Mouse (Mus musculus) lung, embryonic 14.5 days (tissue): ENCODE measurements at regions not wholly inside any gene's neighbourhood (a gene's known extent, or its start where the extent isn't known, plus 50 kb on each side); places are given as distances from the start of the nearest gene placed in this dataset.
A peak's percentile ranks its signal among the peaks of the same experiment; 100 is the strongest.

Experiments used
- ATAC-seq: fragments of 200-750 bp; cut with Nextera tagmentation; 2 replicates; pipeline ENCODE4 v1.8.0; 2017; ENCODE audit warnings: mild to moderate bottlenecking, moderate TSS enrichment, moderate library complexity; ENCODE audit not compliant: insufficient read depth
- DNase-seq: peaks from one replicate; pipeline ENCODE4 v3.0.0-alpha.2; 2015
- H3K27ac ChIP-seq: fragments of 300-500 bp; sonication (generic); 2 replicates; pipeline ENCODE4 v1.5.1; 2014; ENCODE audit warnings: low read depth, mild to moderate bottlenecking, moderate library complexity
- H3K27me3 ChIP-seq: fragments of 300-500 bp; sonication (generic); 2 replicates; pipeline ENCODE4 v1.6.1; 2014; ENCODE audit warnings: low read length, control low read depth; ENCODE audit not compliant: insufficient read depth
- H3K36me3 ChIP-seq: fragments of 300-500 bp; sonication (generic); 2 replicates; pipeline ENCODE4 v1.6.1; 2014; ENCODE audit warnings: control low read depth; ENCODE audit not compliant: insufficient read depth
- H3K4me1 ChIP-seq: fragments of 300-500 bp; sonication (generic); 2 replicates; pipeline ENCODE4 v1.6.1; 2014; ENCODE audit warnings: antibody characterized with exemption, control low read depth; ENCODE audit not compliant: insufficient read depth
- H3K4me2 ChIP-seq: fragments of 300-500 bp; sonication (generic); 2 replicates; pipeline ENCODE4 v1.6.1; 2014; ENCODE audit warnings: mild to moderate bottlenecking
- H3K4me3 ChIP-seq: fragments of 300-500 bp; sonication (generic); 2 replicates; pipeline ENCODE4 v1.5.1; 2014; ENCODE audit warnings: low read depth, low read length
- H3K9ac ChIP-seq: fragments of 300-500 bp; sonication (generic); 2 replicates; pipeline ENCODE4 v1.6.1; 2014
- H3K9me3 ChIP-seq: fragments of 300-500 bp; sonication (generic); 2 replicates; pipeline ENCODE4 v1.6.1; 2016; ENCODE audit warnings: low read depth, low read length, control low read depth
- CTCF ChIP-seq: IDR thresholded peaks from 2 replicates; pipeline ENCODE4 v1.5.1; 2016; ENCODE audit warnings: antibody characterized with exemption, low read depth
- WGBS: fragments of 180-500 bp; shearing (Covaris S2); extraction: QIAGEN DNeasy Blood & Tissue Kit; methylation state at CpG from one replicate; pipeline ENCODE4 v1.1.7; 2014; 5-methylcytosine and 5-hydroxymethylcytosine counted together

- Histone ChIP-seq H3K27ac (no peak overlapping the region), H3K4me2 (no peak overlapping the region), H3K27me3 (no peaks in the 10 kb centered on the region), H3K9me3 (no peaks in the 10 kb centered on the region), H3K4me1 (no peaks in the 10 kb centered on the region), H3K4me3 (no peak overlapping the region), H3K9ac (no peak overlapping the region), H3K36me3 (no peaks in the 10 kb centered on the region)
- WGBS = 28% methylated on average over 2 of the region's 2 CpGs
- ATAC-seq (no peak), DNase-seq (peak; percentile 15)
- 0 out of 2 replicates have a peak, but pooled peaks have one; percentile 4 for TF ChIP-seq CTCF
These were observed 1235.8 kb downstream of the Pcdh19 start for GRCm38 (mm10) chrX:132452986-132453385.
